Mouse (Mus musculus) kidney, adult 2 months (tissue): ENCODE data around the gene Ubqln4. TPM values are rescaled to one million over a fixed set of nuclear protein-coding genes. Genes with fewer than 3 reads are reported as not detected.

ENCODE experiments used
- DNase-seq: peaks from one replicate; pipeline ENCODE4 v3.0.0; 2021
- H3K27ac ChIP-seq: fragments of 200-500 bp; 2 replicates; pipeline ENCODE4 v1.5.1; 2012; ENCODE audit warnings: low read depth, low read length, control low read depth, inconsistent platforms; ENCODE audit not compliant: insufficient read depth
- H3K27me3 ChIP-seq: fragments of 200-500 bp; replicated peaks from 2 replicates; pipeline ENCODE4 v1.6.1; 2012; ENCODE audit warnings: mild to moderate bottlenecking, moderate library complexity, low read length, inconsistent platforms; ENCODE audit not compliant: control insufficient read depth, insufficient read depth
- H3K36me3 ChIP-seq: fragments of 200-500 bp; 2 replicates; pipeline ENCODE4 v1.6.1; 2012; ENCODE audit warnings: mild to moderate bottlenecking, moderate library complexity, low read length, inconsistent platforms; ENCODE audit not compliant: control insufficient read depth, insufficient read depth
- H3K4me1 ChIP-seq: fragments of 200-500 bp; 2 replicates; pipeline ENCODE4 v1.6.1; 2011; ENCODE audit warnings: low read length; ENCODE audit not compliant: control insufficient read depth, insufficient read depth
- H3K4me3 ChIP-seq: fragments of 200-500 bp; 2 replicates; pipeline ENCODE4 v1.5.1; 2011; ENCODE audit warnings: mild to moderate bottlenecking, low read depth, low read length, control low read depth; ENCODE audit not compliant: insufficient read depth
- CTCF ChIP-seq: fragments of 200-500 bp; conservative IDR thresholded peaks from 2 replicates; pipeline ENCODE4 v1.5.1; 2011; ENCODE audit warnings: low read depth, mild to moderate bottlenecking, control low read depth, low read length, moderate library complexity, mixed read lengths; ENCODE audit not compliant: insufficient read depth, insufficient read length
- POLR2A ChIP-seq: fragments of 200-500 bp; IDR thresholded peaks from one replicate; pipeline ENCODE4 v1.6.1; 2011; ENCODE audit warnings: low read depth, low read length, control low read depth
- WGBS: fragments of 180-500 bp; shearing (Covaris S2); methylation state at CpG from one replicate; pipeline ENCODE4 v1.1.7; 2018; 5-methylcytosine and 5-hydroxymethylcytosine counted together
- polyA plus RNA-seq: library from polyadenylated mRNA; depleted of rRNA; stranded (reverse); fragments of >200 nt; gene quantifications from 2 replicates; pipeline ENCODE4 v1.2.3, GENCODE M21; 2012

Ubqln4 gene
- polyA plus RNA-seq, 1 experiment = 59.9 TPM

- WGBS = 31% methylated on average over 17 of the region's 17 CpGs
- Histone ChIP-seq H3K27ac (no peak overlapping the region), H3K4me1 (0 out of 2 replicates have a peak, but pooled peaks cover 7% of the 10 kb centered on the region), H3K4me3 (no peak overlapping the region), H3K27me3 (no peaks in the 10 kb centered on the region), H3K36me3 (no peaks in the 10 kb centered on the region)
- peak; percentile 99; the same call in 1 of the 2 replicates for TF ChIP-seq CTCF
- no peak for TF ChIP-seq POLR2A
- DNase-seq = peak; percentile 92
These were observed 27.1 kb upstream of the Ubqln4 start for GRCm38 (mm10) chr3:88526157-88527131.

- 0 out of 2 replicates have a peak, but pooled peaks cover 7% of the 10 kb centered on the region for H3K4me1 ChIP-seq
- WGBS = 62% methylated on average over 8 of the region's 8 CpGs
- no peaks in the 10 kb centered on the region for H3K36me3 ChIP-seq
- no peak for DNase-seq
- no peak overlapping the region for H3K27ac ChIP-seq
- H3K4me3 ChIP-seq = no peak overlapping the region
- no peaks in the 10 kb centered on the region for H3K27me3 ChIP-seq
- no peak for TF ChIP-seq CTCF
- TF ChIP-seq POLR2A = no peak
These were observed 26.0 kb upstream of the Ubqln4 start for GRCm38 (mm10) chr3:88527565-88527964.

- TF ChIP-seq POLR2A (no peak), CTCF (no peak)
- H3K4me3 ChIP-seq = no peak overlapping the region
- no peaks in the 10 kb centered on the region for H3K36me3 ChIP-seq
- no peak overlapping the region for H3K27ac ChIP-seq
- H3K4me1 ChIP-seq = 0 out of 2 replicates have a peak, but pooled peaks cover 7% of the 10 kb centered on the region
- H3K27me3 ChIP-seq = no peaks in the 10 kb centered on the region
- peak; percentile 46 for DNase-seq
- WGBS = 64% methylated on average over 11 of the region's 11 CpGs
These were observed 24.9 kb upstream of the Ubqln4 start for GRCm38 (mm10) chr3:88528646-88529045.

GRCm38 (mm10) chr3:88529204-88530000, 24.2 kb upstream of the Ubqln4 start:
- Histone ChIP-seq H3K27me3 (no peaks in the 10 kb centered on the region), H3K4me3 (no peak overlapping the region), H3K36me3 (no peaks in the 10 kb centered on the region), H3K4me1 (0 out of 2 replicates have a peak, but pooled peaks cover 7% of the 10 kb centered on the region), H3K27ac (peak overlapping the region; percentile 6)
- TF ChIP-seq POLR2A (no peak), CTCF (no peak)
- DNase-seq = peak; percentile 31
- 73% methylated on average over 7 of the region's 7 CpGs for WGBS

- TF ChIP-seq POLR2A (no peak), CTCF (no peak)
- Histone ChIP-seq H3K27me3 (no peaks in the 10 kb centered on the region), H3K4me3 (no peak overlapping the region), H3K36me3 (no peaks in the 10 kb centered on the region), H3K4me1 (0 out of 2 replicates have a peak, but pooled peaks cover 8% of the 10 kb centered on the region), H3K27ac (no peak overlapping the region; the same call in 1 of the 2 replicates)
- DNase-seq = no peak
- 52% methylated on average over 11 of the region's 11 CpGs for WGBS
These were observed 23.3 kb upstream of the Ubqln4 start for GRCm38 (mm10) chr3:88530082-88530864.
